Mouse (Mus musculus): ENCODE data around the gene Slc6a11. TPM values are rescaled to one million over a fixed set of nuclear protein-coding genes. Genes with fewer than 3 reads are reported as not detected.

The Slc6a11 gene
- polyA plus RNA-seq, 1 experiment from 2014 or later, result 0.92 TPM

GRCm38 (mm10) chr6:114228196-114228595, 97.2 kb downstream of the Slc6a11 start:
- WGBS, result 83% methylated on average over 3 of the region's 3 CpGs
- H3K9me3 ChIP-seq (ENCODE audit: control insufficient read depth, low read length), result no peaks in the 10 kb centered on the region
- H3K36me3 ChIP-seq (ENCODE audit: control insufficient read depth, insufficient read depth, low read length), result no peaks in the 10 kb centered on the region
- H3K4me2 ChIP-seq (ENCODE audit: low read depth, low read length, severe bottlenecking), result no peak overlapping the region
- DNase-seq (ENCODE audit: low spot score) (no peak), ATAC-seq (replicated peaks; ENCODE audit: low FRiP score) (no peak)
- no peak overlapping the region for H3K4me3 ChIP-seq (ENCODE audit: low read depth, low read length)
- H3K27ac ChIP-seq (ENCODE audit: low read depth, low read length), result no peak overlapping the region
- H3K9ac ChIP-seq (ENCODE audit: low read length), result no peak overlapping the region
- 0 out of 2 replicates have a peak, but pooled peaks cover 3% of the 10 kb centered on the region for H3K4me1 ChIP-seq (replicated peaks; ENCODE audit: control insufficient read depth, insufficient read depth, low read length)
- H3K27me3 ChIP-seq (ENCODE audit: control insufficient read depth, insufficient read depth, low read length), result no peaks in the 10 kb centered on the region

GRCm38 (mm10) chr6:114238892-114239644, 108.0 kb downstream of the Slc6a11 start:
- no peaks in the 10 kb centered on the region for H3K36me3 ChIP-seq (ENCODE audit: control insufficient read depth, insufficient read depth, low read length)
- no peak overlapping the region for H3K4me2 ChIP-seq (ENCODE audit: low read depth, low read length, severe bottlenecking)
- WGBS, result 24% methylated on average over 6 of the region's 6 CpGs
- DNase-seq (ENCODE audit: low spot score), result peak; percentile 64
- no peak overlapping the region for H3K4me3 ChIP-seq (ENCODE audit: low read depth, low read length)
- no peaks in the 10 kb centered on the region; the same call in 1 of the 2 replicates for H3K27me3 ChIP-seq (ENCODE audit: control insufficient read depth, insufficient read depth, low read length)
- H3K9ac ChIP-seq (ENCODE audit: low read length), result no peak overlapping the region; the same call in 1 of the 2 replicates
- H3K4me1 ChIP-seq (replicated peaks; ENCODE audit: control insufficient read depth, insufficient read depth, low read length), result peaks cover 5% of the 10 kb centered on the region; the same call in 1 of the 2 replicates
- no peak overlapping the region for H3K27ac ChIP-seq (ENCODE audit: low read depth, low read length)
- peak; percentile 75 for ATAC-seq (replicated peaks; ENCODE audit: low FRiP score)
- H3K9me3 ChIP-seq (ENCODE audit: control insufficient read depth, low read length), result no peaks in the 10 kb centered on the region

- DNase-seq (ENCODE audit: low spot score), result no peak
- 84% methylated on average over 11 of the region's 11 CpGs for WGBS
Measured at GRCm38 (mm10) chr6:114245665-114246064, 114.6 kb downstream of the Slc6a11 start.

GRCm38 (mm10) chr6:114250311-114250710, 119.3 kb downstream of the Slc6a11 start:
- Histone ChIP-seq H3K4me1 (replicated peaks; ENCODE audit: control insufficient read depth, insufficient read depth, low read length) (no peaks in the 10 kb centered on the region), H3K4me3 (ENCODE audit: low read depth, low read length) (no peak overlapping the region), H3K4me2 (ENCODE audit: low read depth, low read length, severe bottlenecking) (no peak overlapping the region), H3K9me3 (ENCODE audit: control insufficient read depth, low read length) (no peaks in the 10 kb centered on the region), H3K27ac (ENCODE audit: low read depth, low read length) (no peak overlapping the region), H3K36me3 (ENCODE audit: control insufficient read depth, insufficient read depth, low read length) (no peaks in the 10 kb centered on the region), H3K9ac (ENCODE audit: low read length) (no peak overlapping the region), H3K27me3 (ENCODE audit: control insufficient read depth, insufficient read depth, low read length) (no peaks in the 10 kb centered on the region)
- ATAC-seq (replicated peaks; ENCODE audit: low FRiP score) (peak; percentile 71; the same call in 1 of the 2 replicates), DNase-seq (ENCODE audit: low spot score) (peak; percentile 90)
- 5% methylated on average over 5 of the region's 5 CpGs for WGBS

More at GRCm38 (mm10) chr6:114245665-114246064, 114.6 kb downstream of the Slc6a11 start:
- Histone ChIP-seq H3K27ac (ENCODE audit: low read depth, low read length) (no peak overlapping the region), H3K4me2 (ENCODE audit: low read depth, low read length, severe bottlenecking) (no peak overlapping the region), H3K4me1 (replicated peaks; ENCODE audit: control insufficient read depth, insufficient read depth, low read length) (no peaks in the 10 kb centered on the region), H3K9me3 (ENCODE audit: control insufficient read depth, low read length) (no peaks in the 10 kb centered on the region), H3K4me3 (ENCODE audit: low read depth, low read length) (no peak overlapping the region), H3K36me3 (ENCODE audit: control insufficient read depth, insufficient read depth, low read length) (no peaks in the 10 kb centered on the region), H3K9ac (ENCODE audit: low read length) (no peak overlapping the region), H3K27me3 (ENCODE audit: control insufficient read depth, insufficient read depth, low read length) (no peaks in the 10 kb centered on the region; the same call in 1 of the 2 replicates)
- ATAC-seq (replicated peaks; ENCODE audit: low FRiP score), result no peak

GRCm38 (mm10) chr6:114254927-114255326, 123.9 kb downstream of the Slc6a11 start:
- 77% methylated on average over 14 of the region's 14 CpGs for WGBS
- no peaks in the 10 kb centered on the region for H3K9me3 ChIP-seq (ENCODE audit: control insufficient read depth, low read length)
- H3K27me3 ChIP-seq (ENCODE audit: control insufficient read depth, insufficient read depth, low read length), result no peaks in the 10 kb centered on the region
- DNase-seq (ENCODE audit: low spot score), result no peak
- no peak overlapping the region for H3K27ac ChIP-seq (ENCODE audit: low read depth, low read length)
- no peak for ATAC-seq (replicated peaks; ENCODE audit: low FRiP score)
- no peak overlapping the region for H3K4me2 ChIP-seq (ENCODE audit: low read depth, low read length, severe bottlenecking)
- peaks cover 4% of the 10 kb centered on the region; the same call in 1 of the 2 replicates for H3K4me1 ChIP-seq (replicated peaks; ENCODE audit: control insufficient read depth, insufficient read depth, low read length)
- no peaks in the 10 kb centered on the region for H3K36me3 ChIP-seq (ENCODE audit: control insufficient read depth, insufficient read depth, low read length)
- no peak overlapping the region for H3K4me3 ChIP-seq (ENCODE audit: low read depth, low read length)
- H3K9ac ChIP-seq (ENCODE audit: low read length), result no peak overlapping the region

- Histone ChIP-seq H3K4me2 (ENCODE audit: low read depth, low read length, severe bottlenecking) (no peak overlapping the region), H3K9me3 (ENCODE audit: control insufficient read depth, low read length) (no peaks in the 10 kb centered on the region), H3K4me3 (ENCODE audit: low read depth, low read length) (no peak overlapping the region), H3K9ac (ENCODE audit: low read length) (no peak overlapping the region), H3K4me1 (replicated peaks; ENCODE audit: control insufficient read depth, insufficient read depth, low read length) (peaks cover 4% of the 10 kb centered on the region; the same call in 1 of the 2 replicates), H3K27ac (ENCODE audit: low read depth, low read length) (no peak overlapping the region), H3K27me3 (ENCODE audit: control insufficient read depth, insufficient read depth, low read length) (no peaks in the 10 kb centered on the region), H3K36me3 (ENCODE audit: control insufficient read depth, insufficient read depth, low read length) (no peaks in the 10 kb centered on the region)
- DNase-seq (ENCODE audit: low spot score) (no peak), ATAC-seq (replicated peaks; ENCODE audit: low FRiP score) (no peak)
- 68% methylated on average over 1 of the region's 1 CpGs for WGBS
Measured at GRCm38 (mm10) chr6:114257762-114258361, 126.8 kb downstream of the Slc6a11 start.

GRCm38 (mm10) chr6:114258661-114259193, 127.7 kb downstream of the Slc6a11 start:
- H3K4me3 ChIP-seq (ENCODE audit: low read depth, low read length), result no peak overlapping the region
- ATAC-seq (replicated peaks; ENCODE audit: low FRiP score), result no peak
- H3K4me2 ChIP-seq (ENCODE audit: low read depth, low read length, severe bottlenecking), result no peak overlapping the region
- H3K4me1 ChIP-seq (replicated peaks; ENCODE audit: control insufficient read depth, insufficient read depth, low read length), result peaks cover 4% of the 10 kb centered on the region; the same call in 1 of the 2 replicates
- H3K27ac ChIP-seq (ENCODE audit: low read depth, low read length), result no peak overlapping the region
- no peaks in the 10 kb centered on the region for H3K9me3 ChIP-seq (ENCODE audit: control insufficient read depth, low read length)
- H3K36me3 ChIP-seq (ENCODE audit: control insufficient read depth, insufficient read depth, low read length), result no peaks in the 10 kb centered on the region
- 47% methylated on average over 3 of the region's 3 CpGs for WGBS
- no peaks in the 10 kb centered on the region for H3K27me3 ChIP-seq (ENCODE audit: control insufficient read depth, insufficient read depth, low read length)
- H3K9ac ChIP-seq (ENCODE audit: low read length), result no peak overlapping the region
- no peak for DNase-seq (ENCODE audit: low spot score)

- WGBS, result 61% methylated on average over 6 of the region's 6 CpGs
- no peaks in the 10 kb centered on the region for H3K36me3 ChIP-seq (ENCODE audit: control insufficient read depth, insufficient read depth, low read length)
- no peak overlapping the region for H3K27ac ChIP-seq (ENCODE audit: low read depth, low read length)
- no peak overlapping the region for H3K4me3 ChIP-seq (ENCODE audit: low read depth, low read length)
- ATAC-seq (replicated peaks; ENCODE audit: low FRiP score) (no peak), DNase-seq (ENCODE audit: low spot score) (no peak)
- no peaks in the 10 kb centered on the region for H3K27me3 ChIP-seq (ENCODE audit: control insufficient read depth, insufficient read depth, low read length)
- H3K9me3 ChIP-seq (ENCODE audit: control insufficient read depth, low read length), result no peaks in the 10 kb centered on the region
- H3K9ac ChIP-seq (ENCODE audit: low read length), result no peak overlapping the region
- peaks cover 9% of the 10 kb centered on the region; the same call in 1 of the 2 replicates for H3K4me1 ChIP-seq (replicated peaks; ENCODE audit: control insufficient read depth, insufficient read depth, low read length)
- no peak overlapping the region for H3K4me2 ChIP-seq (ENCODE audit: low read depth, low read length, severe bottlenecking)
Measured at GRCm38 (mm10) chr6:114261609-114262008, 130.6 kb downstream of the Slc6a11 start.
